Mouse (Mus musculus) lung, adult 2 months (tissue): Measurements from ENCODE around the gene Zfp992. TPM values are rescaled to one million over a fixed set of nuclear protein-coding genes. Genes with fewer than 3 reads are reported as not detected.
"Not testable (repeated sequence)": the region's sequence is repeated elsewhere in the genome, so short reads cannot be mapped to it uniquely, and the experiment has no call there.

Experiments used
- DNase-seq: peaks from one replicate; pipeline ENCODE4 v3.0.0; 2022
- H3K4me1 ChIP-seq: fragments of 200-500 bp; 2 replicates; pipeline ENCODE4 v1.6.1; 2011; ENCODE audit warnings: low read length; ENCODE audit not compliant: control insufficient read depth, insufficient read depth
- H3K4me3 ChIP-seq: fragments of 200-500 bp; replicated peaks from 2 replicates; pipeline ENCODE3; 2011; ENCODE audit warnings: low read depth, mild to moderate bottlenecking, control low read depth, low read length; ENCODE audit errors: extremely low read depth
- CTCF ChIP-seq: fragments of 200-500 bp; IDR thresholded peaks from 2 replicates; pipeline ENCODE4 v1.5.1; 2011; ENCODE audit warnings: mild to moderate bottlenecking, low read length, control low read depth; ENCODE audit not compliant: insufficient read depth
- POLR2A ChIP-seq: fragments of 200-500 bp; IDR thresholded peaks from 2 replicates; pipeline ENCODE4 v1.6.1; 2011; ENCODE audit warnings: low read depth, mild to moderate bottlenecking, control low read depth, low read length, borderline replicate concordance; ENCODE audit errors: extremely low read depth
- whole genome bisulfite sequencing: fragments of 180-500 bp; shearing (Covaris S2); methylation state at CpG from one replicate; pipeline ENCODE4 v1.1.7; 2018; 5-methylcytosine and 5-hydroxymethylcytosine counted together
- polyA plus RNA-seq: library from polyadenylated mRNA; depleted of rRNA; stranded (reverse); fragments of >200 nt; gene quantifications from 2 replicates; pipeline ENCODE4 v1.2.3, GENCODE M21; 2012; rRNA removed

The Zfp992 gene
- polyA plus RNA-seq, 1 experiment, result 0.39 TPM

DNA sequence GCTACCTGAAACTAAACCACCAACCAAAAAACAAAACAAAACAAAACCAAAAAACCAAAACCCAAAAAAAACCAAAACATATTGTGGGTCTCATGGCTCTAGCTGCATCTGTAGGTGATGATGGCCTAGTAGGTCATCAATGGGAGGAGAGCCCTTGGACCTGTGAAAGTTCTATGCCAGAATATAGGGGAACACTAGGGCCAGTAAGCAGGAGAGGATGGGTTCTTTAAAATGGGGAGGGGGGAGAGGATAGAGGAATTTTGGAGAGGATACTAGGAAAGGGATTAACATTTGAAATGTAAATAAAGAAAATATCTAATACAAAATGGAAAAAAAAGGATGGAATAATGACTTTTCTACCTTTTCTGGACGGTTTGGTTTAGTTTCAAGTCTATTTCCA, 67.7 kb downstream of the Zfp992 start:
- no peaks in the 10 kb centered on the region for H3K4me1 ChIP-seq
- WGBS, result 34% methylated on average over 1 of the region's 1 CpGs
- H3K4me3 ChIP-seq, result no peak overlapping the region
- no peak for DNase-seq
- TF ChIP-seq CTCF (no peak), POLR2A (no peak)

DNA sequence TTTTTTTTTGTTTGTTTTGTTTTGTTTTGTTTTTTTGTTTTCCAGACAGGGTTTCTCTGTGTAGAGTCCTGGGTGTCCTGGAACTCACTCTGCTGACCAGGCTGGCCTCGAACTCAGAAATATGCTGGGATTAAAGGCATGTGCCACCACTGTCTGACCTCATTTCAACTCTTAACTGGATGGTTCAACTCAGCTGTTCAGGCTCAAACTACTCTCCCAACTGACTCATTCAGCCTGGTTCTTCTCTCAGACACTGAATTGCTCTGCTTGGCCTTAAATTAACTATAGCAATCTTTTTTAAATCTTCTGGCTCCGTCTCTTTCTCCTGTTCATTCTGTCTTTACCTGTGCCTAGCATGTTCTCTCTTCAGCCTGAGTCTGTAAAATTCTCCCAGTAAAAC, 68.3 kb downstream of the Zfp992 start:
- not testable (repeated sequence) for H3K4me1 ChIP-seq, DNase-seq
- WGBS, result 50% methylated on average over 2 of the region's 2 CpGs

More for the DNA sequence above, 68.3 kb downstream of the Zfp992 start:
- not testable (repeated sequence) for H3K4me3 ChIP-seq

Other genes starting within 250 kb of the Zfp992 start
- not detected in 2 replicates for gene Zfp981, start 53.0 kb downstream of the Zfp992 start, polyA plus RNA-seq
- 0.55 and 2.3 TPM in 2 replicates for gene Zfp993, start 161.9 kb downstream of the Zfp992 start, polyA plus RNA-seq